Mouse (Mus musculus) hindbrain, embryonic 11.5 days (tissue): ENCODE measurements at regions not wholly inside any gene's neighbourhood (a gene's known extent, or its start where the extent isn't known, plus 50 kb on each side); places are given as distances from the start of the nearest gene placed in this dataset.

Experiments
- ATAC-seq: fragments of 200-750 bp; cut with Nextera tagmentation; 2 replicates; pipeline ENCODE4 v1.8.0; 2017; ENCODE audit warnings: mild to moderate bottlenecking, moderate TSS enrichment, moderate library complexity; ENCODE audit not compliant: low FRiP score
- DNase-seq: peaks from one replicate; pipeline ENCODE4 v3.0.0-alpha.2; 2015; ENCODE audit warnings: low spot score
- H3K27ac ChIP-seq: fragments of 300-500 bp; sonication (generic); 2 replicates; pipeline ENCODE4 v1.5.1; 2014; ENCODE audit warnings: mild to moderate bottlenecking, low read depth, low read length
- H3K27me3 ChIP-seq: fragments of 300-500 bp; sonication (generic); 2 replicates; pipeline ENCODE4 v1.6.1; 2014; ENCODE audit warnings: mild to moderate bottlenecking, low read length, moderate library complexity, mixed read lengths; ENCODE audit not compliant: control insufficient read depth, insufficient read depth
- H3K36me3 ChIP-seq: fragments of 300-500 bp; sonication (generic); 2 replicates; pipeline ENCODE4 v1.6.1; 2014; ENCODE audit warnings: mild to moderate bottlenecking, low read length, moderate library complexity, mixed read lengths; ENCODE audit not compliant: control insufficient read depth, insufficient read depth
- H3K4me1 ChIP-seq: fragments of 300-500 bp; sonication (generic); replicated peaks from 2 replicates; pipeline ENCODE4 v1.6.1; 2014; ENCODE audit warnings: low read length, mixed read lengths; ENCODE audit not compliant: control insufficient read depth, insufficient read depth
- H3K4me2 ChIP-seq: fragments of 300-500 bp; sonication (generic); replicated peaks from 2 replicates; pipeline ENCODE4 v1.6.1; 2014; ENCODE audit warnings: mild to moderate bottlenecking, low read depth, low read length
- H3K4me3 ChIP-seq: fragments of 300-500 bp; sonication (generic); 2 replicates; pipeline ENCODE4 v1.5.1; 2014; ENCODE audit warnings: low read depth, low read length
- H3K9ac ChIP-seq: fragments of 300-500 bp; sonication (generic); 2 replicates; pipeline ENCODE4 v1.6.1; 2014; ENCODE audit warnings: low read depth, low read length
- H3K9me3 ChIP-seq: fragments of 300-500 bp; sonication (generic); 2 replicates; pipeline ENCODE4 v1.6.1; 2016; ENCODE audit warnings: low read length; ENCODE audit not compliant: control insufficient read depth
- WGBS: fragments of 180-500 bp; shearing (Covaris S2); extraction: QIAGEN DNeasy Blood & Tissue Kit; methylation state at CpG from one replicate; pipeline ENCODE4 v1.1.7; 2014; 5-methylcytosine and 5-hydroxymethylcytosine counted together

GRCm38 (mm10) chr3:35474361-35474760 is 279.5 kb upstream of the Atp11b start:
- peaks cover 3% of the 10 kb centered on the region; the same call in 1 of the 2 replicates for H3K4me1 ChIP-seq
- ATAC-seq (no peak), DNase-seq (peak; percentile 24)
- H3K9ac ChIP-seq = no peak overlapping the region
- H3K4me2 ChIP-seq = no peak overlapping the region
- no peaks in the 10 kb centered on the region for H3K9me3 ChIP-seq
- no peaks in the 10 kb centered on the region for H3K27me3 ChIP-seq
- H3K4me3 ChIP-seq = no peak overlapping the region
- H3K27ac ChIP-seq = no peak overlapping the region
- no peaks in the 10 kb centered on the region for H3K36me3 ChIP-seq
- 21% methylated on average over 6 of the region's 6 CpGs for WGBS

DNA sequence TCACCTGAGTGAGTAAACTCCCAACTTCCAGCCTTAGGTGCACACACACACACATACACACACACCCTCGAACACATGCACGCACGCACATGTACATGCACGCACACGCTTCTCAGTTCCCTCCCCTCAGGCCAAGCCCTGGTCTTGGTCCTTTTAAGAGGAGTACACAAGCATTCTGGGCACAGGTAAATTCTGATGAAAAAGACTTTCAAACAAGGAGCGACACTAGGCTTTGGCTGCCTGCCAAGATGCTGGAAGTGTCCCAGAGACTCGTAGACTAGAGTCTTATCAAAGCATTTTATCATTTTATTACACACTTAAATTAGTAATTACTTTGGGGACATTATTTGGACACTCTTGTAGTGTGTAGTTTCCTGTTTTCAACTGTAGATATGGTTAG is 278.6 kb upstream of the Atp11b start:
- no peak overlapping the region for H3K9ac ChIP-seq
- no peak overlapping the region for H3K27ac ChIP-seq
- no peak overlapping the region for H3K4me3 ChIP-seq
- no peak overlapping the region for H3K4me2 ChIP-seq
- WGBS = 90% methylated on average over 7 of the region's 7 CpGs
- peaks cover 3% of the 10 kb centered on the region; the same call in 1 of the 2 replicates for H3K4me1 ChIP-seq
- no peaks in the 10 kb centered on the region for H3K9me3 ChIP-seq
- H3K36me3 ChIP-seq = no peaks in the 10 kb centered on the region
- H3K27me3 ChIP-seq = no peaks in the 10 kb centered on the region
- ATAC-seq (no peak), DNase-seq (peak; percentile 14)

- 52% methylated on average over 18 of the region's 18 CpGs for WGBS
- Histone ChIP-seq H3K36me3 (no peaks in the 10 kb centered on the region), H3K4me3 (no peak overlapping the region), H3K27ac (no peak overlapping the region), H3K9me3 (no peaks in the 10 kb centered on the region), H3K4me2 (no peak overlapping the region), H3K9ac (no peak overlapping the region), H3K4me1 (no peaks in the 10 kb centered on the region), H3K27me3 (no peaks in the 10 kb centered on the region)
- ATAC-seq (peak; percentile 51; the same call in 1 of the 2 replicates), DNase-seq (peak; percentile 27)
Observed at GRCm38 (mm10) chr3:35480714-35481695, 272.9 kb upstream of the Atp11b start.

GRCm38 (mm10) chr3:35481841-35482240 is 272.1 kb upstream of the Atp11b start:
- peak; percentile 42 for DNase-seq
- H3K9ac ChIP-seq = no peak overlapping the region
- H3K4me1 ChIP-seq = no peaks in the 10 kb centered on the region
- H3K27me3 ChIP-seq = no peaks in the 10 kb centered on the region
- no peak overlapping the region for H3K4me3 ChIP-seq
- H3K4me2 ChIP-seq = peak overlapping the region; percentile 19; the same call in 1 of the 2 replicates
- no peaks in the 10 kb centered on the region for H3K9me3 ChIP-seq
- H3K27ac ChIP-seq = no peak overlapping the region
- no peaks in the 10 kb centered on the region for H3K36me3 ChIP-seq
- 24% methylated on average over 11 of the region's 11 CpGs for WGBS
- peak; percentile 46; the same call in 1 of the 2 replicates for ATAC-seq

GRCm38 (mm10) chr3:35482296-35482695 is 271.6 kb upstream of the Atp11b start:
- no peaks in the 10 kb centered on the region for H3K27me3 ChIP-seq
- no peaks in the 10 kb centered on the region for H3K9me3 ChIP-seq
- H3K4me2 ChIP-seq = peak overlapping the region; percentile 19; the same call in 1 of the 2 replicates
- no peak overlapping the region for H3K9ac ChIP-seq
- DNase-seq = peak; percentile 87
- peak; percentile 54 for ATAC-seq
- no peaks in the 10 kb centered on the region for H3K4me1 ChIP-seq
- no peaks in the 10 kb centered on the region for H3K36me3 ChIP-seq
- 3% methylated on average over 6 of the region's 6 CpGs for WGBS
- no peak overlapping the region for H3K27ac ChIP-seq
- H3K4me3 ChIP-seq = no peak overlapping the region

DNA sequence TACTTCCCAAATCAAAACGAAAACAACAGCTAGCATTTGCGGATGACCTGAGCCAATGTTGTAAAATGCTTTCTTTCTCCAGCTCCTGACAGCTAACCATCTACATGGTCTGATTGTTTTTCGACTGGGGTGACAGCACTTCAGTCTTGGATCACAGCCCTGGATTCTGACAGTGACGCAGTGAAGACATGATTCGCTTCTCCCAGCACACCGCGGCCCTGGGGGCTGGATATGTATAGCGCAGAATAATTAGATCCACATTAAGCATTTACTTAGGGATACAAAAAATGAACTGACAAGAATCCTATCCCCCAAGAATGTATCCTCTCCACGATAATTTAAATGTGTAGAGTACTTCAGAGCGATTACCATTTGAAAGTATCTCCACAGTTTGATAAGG is 271.1 kb upstream of the Atp11b start:
- Histone ChIP-seq H3K27me3 (no peaks in the 10 kb centered on the region), H3K9ac (no peak overlapping the region), H3K36me3 (no peaks in the 10 kb centered on the region), H3K4me2 (no peak overlapping the region), H3K4me3 (no peak overlapping the region), H3K27ac (no peak overlapping the region), H3K9me3 (no peaks in the 10 kb centered on the region), H3K4me1 (no peaks in the 10 kb centered on the region)
- DNase-seq = peak; percentile 14
- 68% methylated on average over 10 of the region's 10 CpGs for WGBS
- ATAC-seq = 0 out of 2 replicates have a peak, but pooled peaks have one; percentile 31

GRCm38 (mm10) chr3:35496027-35496824 is 257.7 kb upstream of the Atp11b start:
- no peak overlapping the region for H3K9ac ChIP-seq
- no peak overlapping the region for H3K4me3 ChIP-seq
- H3K27me3 ChIP-seq = no peaks in the 10 kb centered on the region
- ATAC-seq = no peak
- H3K9me3 ChIP-seq = no peaks in the 10 kb centered on the region
- H3K36me3 ChIP-seq = no peaks in the 10 kb centered on the region
- no peak for DNase-seq
- H3K27ac ChIP-seq = no peak overlapping the region
- no peak overlapping the region for H3K4me2 ChIP-seq
- WGBS = 89% methylated on average over 9 of the region's 9 CpGs
- H3K4me1 ChIP-seq = no peaks in the 10 kb centered on the region

- Histone ChIP-seq H3K36me3 (no peaks in the 10 kb centered on the region), H3K9ac (no peak overlapping the region), H3K9me3 (no peaks in the 10 kb centered on the region), H3K27me3 (no peaks in the 10 kb centered on the region), H3K4me2 (no peak overlapping the region), H3K27ac (no peak overlapping the region), H3K4me1 (no peaks in the 10 kb centered on the region), H3K4me3 (no peak overlapping the region)
- WGBS = 69% methylated on average over 1 of the region's 1 CpGs
- no peak for DNase-seq
- no peak for ATAC-seq
Observed at GRCm38 (mm10) chr3:35510314-35510713, 243.6 kb upstream of the Atp11b start.
